Mouse (Mus musculus): ENCODE results near the gene Herpud2. TPM values are rescaled to one million over a fixed set of nuclear protein-coding genes. Genes with fewer than 3 reads are reported as not detected.

Gene Herpud2
- polyA plus RNA-seq, 1 experiment from 2014 or later, result 32.7 TPM

DNA sequence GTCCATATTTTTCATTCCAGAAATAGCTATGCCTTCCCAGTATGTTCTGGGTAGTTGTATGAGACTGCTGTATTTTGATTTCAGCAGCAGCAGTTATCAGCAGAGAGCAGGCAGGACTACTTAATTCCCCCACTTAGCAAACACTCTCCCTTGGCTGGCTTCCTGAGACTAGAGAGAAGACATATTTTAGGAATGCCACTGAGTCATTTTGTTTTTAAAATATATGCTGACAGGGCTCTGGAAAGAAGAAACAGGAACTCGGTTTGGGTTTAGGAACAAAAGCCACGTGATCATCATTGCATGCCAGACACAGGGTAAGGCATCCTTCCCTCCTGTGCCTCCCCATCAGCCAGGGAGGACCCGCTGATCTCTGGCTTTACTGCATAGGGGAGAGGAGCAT lies 75.6 kb downstream of the Herpud2 start:
- Histone ChIP-seq H3K9me3 (replicated peaks) (no peaks in the 10 kb centered on the region), H3K36me3 (no peaks in the 10 kb centered on the region), H3K4me1 (no peaks in the 10 kb centered on the region), H3K9ac (no peak overlapping the region), H3K4me2 (no peak overlapping the region), H3K27me3 (no peaks in the 10 kb centered on the region), H3K4me3 (replicated peaks) (no peak overlapping the region), H3K27ac (no peak overlapping the region)
- ATAC-seq (replicated peaks; ENCODE audit: low FRiP score), result no peak
- 51% methylated on average over 3 of the region's 3 CpGs for WGBS

GRCm38 (mm10) chr9:25072666-25073065 lies 79.0 kb downstream of the Herpud2 start:
- Histone ChIP-seq H3K36me3 (no peaks in the 10 kb centered on the region), H3K4me1 (no peaks in the 10 kb centered on the region), H3K9ac (no peak overlapping the region), H3K4me2 (no peak overlapping the region), H3K27ac (no peak overlapping the region), H3K27me3 (no peaks in the 10 kb centered on the region), H3K4me3 (replicated peaks) (no peak overlapping the region), H3K9me3 (replicated peaks) (no peaks in the 10 kb centered on the region)
- no peak for ATAC-seq (replicated peaks; ENCODE audit: low FRiP score)
- 89% methylated on average over 1 of the region's 1 CpGs for WGBS

DNA sequence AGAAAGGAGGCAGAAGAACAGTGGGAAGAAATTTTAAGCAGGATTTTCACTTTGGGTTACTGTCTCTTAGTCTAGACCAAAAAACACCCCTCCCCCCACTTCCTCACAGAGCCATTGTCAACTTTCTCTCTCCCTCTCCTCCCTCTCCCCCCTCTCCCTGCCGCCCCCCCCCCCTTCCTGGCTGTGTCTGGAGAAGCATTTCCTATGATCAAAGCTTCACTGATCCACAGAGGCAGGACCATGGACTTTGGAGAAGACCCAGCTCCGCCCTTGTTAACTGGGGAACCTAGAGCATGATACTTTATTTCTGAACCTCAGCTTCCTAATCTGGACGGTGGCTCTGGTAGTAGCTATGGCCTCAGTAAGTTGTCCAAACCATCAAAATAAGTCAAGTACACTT lies 92.9 kb downstream of the Herpud2 start:
- H3K4me3 ChIP-seq (replicated peaks), result no peak overlapping the region
- ATAC-seq (replicated peaks; ENCODE audit: low FRiP score), result no peak; the same call in 1 of the 2 replicates
- H3K9me3 ChIP-seq (replicated peaks), result no peaks in the 10 kb centered on the region
- H3K27me3 ChIP-seq, result no peaks in the 10 kb centered on the region
- H3K4me1 ChIP-seq, result no peaks in the 10 kb centered on the region
- 49% methylated on average over 2 of the region's 3 CpGs for WGBS
- no peak overlapping the region for H3K4me2 ChIP-seq
- H3K36me3 ChIP-seq, result no peaks in the 10 kb centered on the region
- no peak overlapping the region for H3K27ac ChIP-seq
- H3K9ac ChIP-seq, result no peak overlapping the region

Other genes with a start within 250 kb of the Herpud2 start
- gene Gm10181, start 62.4 kb downstream of the Herpud2 start, polyA plus RNA-seq (2015; fragmentation: Nextera tagmentation; extraction: Ambion mirVana), result not detected in 2 replicates
- 318 and 325 TPM in 2 replicates for gene Sept7, start 100.6 kb upstream of the Herpud2 start, polyA plus RNA-seq (2015; fragmentation: Nextera tagmentation; extraction: Ambion mirVana)